Mouse (Mus musculus) midbrain, embryonic 15.5 days (tissue): ENCODE measurements at regions not wholly inside any gene's neighbourhood (a gene's known extent, or its start where the extent isn't known, plus 50 kb on each side); places are given as distances from the start of the nearest gene placed in this dataset.

Experiments used
- ATAC-seq: fragments of 200-750 bp; cut with Nextera tagmentation; replicated peaks from 2 replicates; pipeline ENCODE4 v1.8.0; 2017; ENCODE audit warnings: moderate TSS enrichment
- H3K27ac ChIP-seq: fragments of 300-500 bp; sonication (generic); 2 replicates; pipeline ENCODE4 v1.5.1; 2015; ENCODE audit warnings: mild to moderate bottlenecking, inconsistent platforms
- H3K27me3 ChIP-seq: fragments of 300-500 bp; sonication (generic); replicated peaks from 2 replicates; pipeline ENCODE4 v1.6.1; 2015; ENCODE audit warnings: inconsistent platforms
- H3K36me3 ChIP-seq: fragments of 300-500 bp; sonication (generic); replicated peaks from 2 replicates; pipeline ENCODE4 v1.6.1; 2015; ENCODE audit warnings: inconsistent platforms
- H3K4me1 ChIP-seq: fragments of 300-500 bp; sonication (generic); 2 replicates; pipeline ENCODE4 v1.6.1; 2015; ENCODE audit warnings: inconsistent platforms
- H3K4me2 ChIP-seq: fragments of 300-500 bp; sonication (generic); 2 replicates; pipeline ENCODE4 v1.6.1; 2015; ENCODE audit warnings: inconsistent platforms, mild to moderate bottlenecking, moderate library complexity
- H3K4me3 ChIP-seq: fragments of 300-500 bp; sonication (generic); 2 replicates; pipeline ENCODE4 v1.5.1; 2015; ENCODE audit warnings: mild to moderate bottlenecking, inconsistent platforms
- H3K9ac ChIP-seq: fragments of 300-500 bp; sonication (generic); 2 replicates; pipeline ENCODE4 v1.6.1; 2015; ENCODE audit warnings: mild to moderate bottlenecking, inconsistent platforms
- H3K9me3 ChIP-seq: fragments of 300-500 bp; sonication (generic); 2 replicates; pipeline ENCODE4 v1.6.1; 2016; ENCODE audit warnings: inconsistent platforms
- WGBS: fragments of 180-500 bp; shearing (Covaris S2); methylation state at CpG from one replicate; pipeline ENCODE4 v1.1.7; 2015; ENCODE audit warnings: mixed read lengths; 5-methylcytosine and 5-hydroxymethylcytosine counted together

DNA sequence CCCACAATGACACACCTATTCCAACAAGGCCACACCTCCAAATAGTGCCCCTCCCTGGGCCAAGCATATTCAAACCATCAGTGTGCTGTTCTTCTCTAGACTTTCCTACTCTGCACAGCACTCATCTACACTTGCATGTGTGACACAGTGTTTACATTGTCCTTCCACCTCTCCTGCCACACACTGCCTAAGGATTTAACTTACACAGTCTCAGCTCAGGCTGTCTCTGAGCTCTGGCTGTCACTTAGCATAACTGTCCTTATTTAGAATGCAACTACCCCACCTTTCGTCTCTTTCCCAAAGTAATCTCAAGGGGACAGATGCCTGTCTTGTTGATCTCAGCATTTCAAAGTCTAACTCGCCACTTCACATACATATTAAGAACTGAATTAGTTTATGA is 61.2 kb upstream of the Ptprk start:
- Histone ChIP-seq H3K27me3 (no peaks in the 10 kb centered on the region), H3K4me3 (no peak overlapping the region), H3K9ac (no peak overlapping the region), H3K36me3 (no peaks in the 10 kb centered on the region), H3K4me2 (no peak overlapping the region), H3K4me1 (no peaks in the 10 kb centered on the region), H3K9me3 (no peaks in the 10 kb centered on the region), H3K27ac (no peak overlapping the region)
- ATAC-seq: no peak
- 61% methylated on average over 2 of the region's 2 CpGs for WGBS

DNA sequence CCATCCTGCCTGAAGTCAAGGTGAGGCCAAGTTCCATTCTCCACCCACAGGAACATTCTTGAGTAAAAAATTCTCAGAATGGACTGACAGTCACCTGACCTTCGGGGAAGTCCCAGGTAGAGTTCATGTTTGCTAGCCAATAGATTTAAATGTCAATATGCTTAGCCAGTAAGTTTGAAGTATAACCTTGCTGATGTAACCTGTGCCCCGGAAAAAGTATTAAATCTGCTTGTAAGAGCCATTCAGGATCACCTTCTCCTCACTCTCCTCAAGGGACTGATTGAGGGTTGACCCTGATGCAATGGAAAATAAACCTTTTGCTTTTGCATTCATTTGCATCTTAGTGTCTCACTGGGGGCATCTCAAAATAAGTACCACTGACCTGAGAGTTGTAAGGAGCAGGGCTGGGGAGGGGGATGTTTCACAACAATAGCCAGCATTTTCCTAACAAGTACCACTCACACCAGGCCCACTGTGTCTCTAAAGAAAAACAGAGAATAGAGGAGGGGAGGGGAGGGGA is 60.3 kb upstream of the Ptprk start:
- H3K4me2 ChIP-seq: no peak overlapping the region
- H3K9me3 ChIP-seq: no peaks in the 10 kb centered on the region
- H3K36me3 ChIP-seq: no peaks in the 10 kb centered on the region
- no peaks in the 10 kb centered on the region for H3K27me3 ChIP-seq
- no peaks in the 10 kb centered on the region for H3K4me1 ChIP-seq
- WGBS: 43% methylated on average over 2 of the region's 2 CpGs
- no peak overlapping the region for H3K9ac ChIP-seq
- ATAC-seq: no peak
- no peak overlapping the region for H3K4me3 ChIP-seq
- no peak overlapping the region for H3K27ac ChIP-seq
